Mouse (Mus musculus) frontal cortex, postnatal 25 days (tissue): ENCODE data around the gene Hs2st1.

ENCODE experiments used
- DNase-seq, 2 experiments: peaks; one replicate each; pipeline ENCODE4 v3.0.0; 2022; ENCODE audit warnings: low spot score in 2 of 2

Hs2st1 gene

DNA sequence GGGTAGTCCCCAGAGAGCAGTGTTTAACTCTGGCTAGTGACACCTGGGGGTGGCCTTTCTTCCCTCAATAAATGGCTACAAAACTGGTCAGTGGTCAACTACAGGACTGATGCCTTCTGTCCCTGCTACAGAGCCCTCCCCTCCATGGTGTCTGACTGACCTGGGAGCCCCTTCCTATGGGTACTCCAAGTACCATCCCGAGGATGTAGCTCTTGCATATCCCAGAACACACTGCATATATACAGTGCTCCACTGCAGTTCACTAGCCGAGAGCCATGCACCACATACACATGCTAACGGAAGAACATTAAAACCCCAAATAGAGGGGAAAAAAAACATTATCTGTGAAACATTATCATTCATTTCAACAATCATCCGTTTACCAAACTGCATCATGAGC lies 61.6 kb downstream of the Hs2st1 start:
- DNase-seq = no peak

- DNase-seq = no peak
Observed at GRCm38 (mm10) chr3:144507885-144508284, 62.1 kb downstream of the Hs2st1 start.

DNA sequence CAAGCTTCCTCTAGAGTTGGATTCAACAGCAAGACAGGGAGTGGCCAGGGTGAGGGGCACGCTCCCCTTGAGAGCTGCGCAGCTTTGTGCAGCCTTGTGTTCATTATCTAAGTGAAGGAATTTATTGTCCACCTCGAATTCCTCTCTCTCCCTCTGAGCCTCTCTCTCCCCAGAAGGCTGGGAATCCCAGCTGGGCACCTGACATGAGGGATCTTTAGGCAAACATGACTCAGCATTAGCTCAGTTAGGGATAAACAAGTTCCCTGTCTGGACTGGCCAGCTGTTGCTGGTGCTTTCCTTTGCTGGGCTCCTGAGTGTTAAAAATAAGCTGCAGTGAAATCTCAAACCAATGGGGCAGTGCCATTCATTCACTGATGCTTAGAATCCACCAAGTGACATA lies 63.8 kb downstream of the Hs2st1 start:
- DNase-seq = no peak

- DNase-seq = no peak
Observed at GRCm38 (mm10) chr3:144501930-144502329, 68.1 kb downstream of the Hs2st1 start.

GRCm38 (mm10) chr3:144496762-144497161 lies 73.2 kb downstream of the Hs2st1 start:
- no peak for DNase-seq

DNA sequence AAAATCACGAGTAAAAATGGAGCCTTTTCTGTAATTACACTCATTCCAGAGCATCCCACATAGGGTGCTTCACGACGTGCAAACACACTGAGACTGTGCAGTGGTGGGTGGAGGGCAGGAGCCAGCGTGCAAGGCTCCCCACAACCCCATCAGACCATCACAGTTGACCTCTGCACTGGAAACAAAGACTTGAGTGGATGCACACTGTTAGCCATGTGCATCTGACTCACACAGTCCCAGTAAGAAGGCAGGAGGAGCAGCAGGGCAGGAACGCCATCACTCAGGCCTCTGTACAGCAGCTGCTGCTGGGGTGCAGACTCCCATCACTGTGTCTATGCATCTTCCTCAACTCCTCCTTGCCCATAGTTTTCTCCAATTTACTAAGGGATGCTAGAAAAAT lies 75.1 kb downstream of the Hs2st1 start:
- DNase-seq = no peak

DNA sequence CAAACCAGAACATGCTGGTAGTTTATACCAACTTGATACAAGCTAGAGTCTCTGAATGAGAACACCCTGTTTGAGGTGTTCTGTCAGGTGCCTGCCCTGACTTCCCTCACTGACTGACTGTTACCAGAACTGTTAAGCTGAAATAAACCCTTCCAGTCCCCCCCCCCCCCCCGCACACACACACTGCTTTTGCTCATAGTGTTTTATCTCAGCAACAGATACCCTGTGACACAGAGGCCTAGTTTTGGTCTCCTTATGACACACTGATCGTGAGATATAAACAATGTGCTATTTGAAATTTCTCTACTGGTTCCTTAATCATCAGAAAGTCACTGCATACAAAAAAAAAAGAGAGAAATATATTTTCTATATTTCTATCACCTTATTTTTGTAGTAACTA lies 81.2 kb downstream of the Hs2st1 start:
- no peak for DNase-seq

DNA sequence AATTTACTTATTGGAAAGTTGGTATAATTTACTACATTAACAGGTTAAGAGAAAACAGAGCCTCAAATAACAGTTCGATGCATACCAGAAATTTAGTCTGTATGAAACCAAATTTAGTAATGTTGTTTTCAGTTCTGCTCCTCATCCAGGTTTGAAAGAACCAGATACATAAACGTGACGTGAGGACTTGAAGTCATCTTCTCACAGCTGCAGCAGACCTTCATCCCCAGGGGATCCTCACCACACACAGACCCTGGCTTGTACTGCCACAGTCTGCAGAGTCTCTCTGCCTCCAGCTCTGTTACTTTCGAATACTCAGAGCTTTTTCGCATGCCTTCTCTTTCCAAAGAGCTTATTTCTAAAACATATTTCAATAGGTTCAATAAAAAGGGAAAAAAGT lies 89.4 kb downstream of the Hs2st1 start:
- no peak for DNase-seq

DNA sequence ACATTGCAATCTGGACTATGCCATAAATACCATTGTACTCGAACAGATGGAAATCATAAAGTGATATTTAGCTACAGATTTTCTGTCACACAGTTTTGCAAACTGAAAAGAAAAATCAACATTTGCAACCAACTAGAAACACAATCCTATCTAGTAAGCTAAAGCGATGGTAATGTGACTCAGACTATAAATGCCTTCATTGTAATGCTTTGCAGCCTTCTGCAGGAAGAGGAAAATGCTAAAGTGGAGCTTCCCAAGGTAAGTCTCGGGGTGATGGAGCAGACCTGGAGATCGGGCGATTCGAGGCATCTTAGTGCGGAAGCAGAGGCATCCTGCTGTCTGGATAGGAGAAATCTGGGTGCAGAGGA lies 91.6 kb downstream of the Hs2st1 start:
- DNase-seq = no peak

DNA sequence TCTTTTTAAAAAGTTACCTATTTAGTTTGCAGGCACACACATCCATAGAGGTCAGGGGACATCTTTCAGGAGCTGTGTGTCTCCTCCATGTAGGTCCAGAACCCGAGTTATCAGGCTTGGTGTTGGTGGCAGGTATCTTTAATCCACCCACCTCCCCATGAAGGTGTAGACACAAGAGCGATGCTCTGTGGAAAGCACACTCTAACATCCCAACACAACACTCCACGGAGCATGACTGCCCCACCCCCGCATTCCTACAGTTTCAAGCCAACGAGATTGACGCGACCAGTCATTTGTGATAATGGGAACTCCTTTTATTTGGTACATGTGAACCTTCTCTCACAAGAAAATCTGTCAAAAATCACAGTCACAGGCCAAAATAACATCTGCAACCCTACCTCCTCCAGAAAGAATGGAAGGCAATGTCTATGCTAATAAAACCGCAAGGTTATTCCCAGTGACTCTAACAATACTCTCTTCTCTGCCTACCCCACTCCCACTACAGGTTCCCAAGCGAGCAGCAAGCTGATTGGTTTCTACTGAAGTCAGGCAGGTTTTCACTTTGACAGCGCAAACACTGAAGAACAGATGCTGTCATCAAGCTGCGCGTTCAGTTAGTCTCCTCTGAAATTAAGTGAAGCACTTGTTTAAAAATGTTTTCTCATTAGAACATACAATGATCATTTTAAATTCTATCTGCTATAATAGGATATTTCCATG lies 92.1 kb downstream of the Hs2st1 start:
- DNase-seq = no peak

DNA sequence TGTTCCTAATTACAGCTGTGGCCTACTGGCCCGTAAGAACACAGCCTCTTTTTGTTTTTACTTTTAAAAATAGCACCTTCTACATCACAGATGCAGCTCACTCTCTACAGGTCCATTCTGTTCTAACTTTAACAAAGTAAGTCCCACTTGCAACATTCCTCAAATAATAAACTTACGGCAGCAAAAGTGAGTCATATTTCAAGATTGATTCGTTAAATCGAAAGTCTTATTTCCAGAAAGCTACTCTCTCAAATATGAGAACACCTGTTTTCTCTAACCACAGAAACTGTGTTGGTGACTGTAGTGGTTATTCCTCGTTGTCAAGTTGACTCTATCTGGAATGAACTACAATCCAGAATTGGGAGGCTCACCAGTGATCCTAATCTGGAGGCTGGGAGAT lies 94.1 kb downstream of the Hs2st1 start:
- DNase-seq = no peak

GRCm38 (mm10) chr3:144474726-144475125 lies 95.3 kb downstream of the Hs2st1 start:
- no peak for DNase-seq

- no peak for DNase-seq
Observed at GRCm38 (mm10) chr3:144471954-144472353, 98.0 kb downstream of the Hs2st1 start.

GRCm38 (mm10) chr3:144470901-144471300 lies 99.1 kb downstream of the Hs2st1 start:
- DNase-seq = no peak

GRCm38 (mm10) chr3:144467521-144467920 lies 102.5 kb downstream of the Hs2st1 start:
- DNase-seq = no peak

- DNase-seq = no peak
Observed at GRCm38 (mm10) chr3:144466108-144466678, 103.8 kb downstream of the Hs2st1 start.

DNA sequence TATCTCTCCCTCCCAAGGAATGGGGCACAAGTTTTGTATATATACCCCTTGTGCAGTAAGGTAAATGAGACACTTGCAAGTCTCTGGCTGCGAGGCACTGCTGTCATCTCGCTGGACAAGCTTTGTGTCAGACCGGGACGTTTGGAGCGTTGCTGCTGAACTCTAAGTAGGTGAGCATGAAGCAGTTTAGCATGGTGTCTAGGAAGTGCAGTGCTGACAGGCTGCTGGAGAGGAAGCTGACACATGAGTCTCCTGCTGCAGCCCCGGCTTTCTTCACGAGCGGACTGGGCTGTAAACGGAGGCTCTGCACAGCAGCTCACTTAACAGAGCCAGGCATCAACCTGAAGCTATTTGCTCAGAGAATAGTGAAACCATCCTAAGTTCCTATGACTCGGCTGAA lies 107.3 kb downstream of the Hs2st1 start:
- DNase-seq = no peak

GRCm38 (mm10) chr3:144460183-144460788 lies 109.7 kb downstream of the Hs2st1 start:
- DNase-seq = no peak

DNA sequence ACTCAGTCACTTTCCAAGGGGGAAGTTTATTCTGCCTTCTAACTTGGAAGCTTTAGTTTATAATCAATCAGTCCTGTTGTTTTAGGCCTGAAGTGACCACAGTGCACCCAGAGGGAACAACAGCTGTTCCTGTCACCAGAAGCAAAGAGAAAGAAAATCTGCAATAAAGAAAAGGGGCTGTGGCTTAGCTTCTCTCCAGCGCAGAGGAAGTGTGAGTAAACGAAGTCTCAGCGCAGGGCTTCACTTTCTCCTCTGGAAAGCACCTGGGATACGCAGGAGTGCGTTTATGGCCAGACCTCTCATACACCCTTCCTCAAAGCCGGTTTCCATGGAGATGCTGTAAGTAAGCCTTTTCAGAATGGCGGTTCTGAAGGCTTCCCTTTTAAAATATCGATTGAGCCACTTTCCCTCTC lies 110.7 kb downstream of the Hs2st1 start:
- DNase-seq = no peak

GRCm38 (mm10) chr3:144453701-144454430 lies 116.1 kb downstream of the Hs2st1 start:
- no peak for DNase-seq

DNA sequence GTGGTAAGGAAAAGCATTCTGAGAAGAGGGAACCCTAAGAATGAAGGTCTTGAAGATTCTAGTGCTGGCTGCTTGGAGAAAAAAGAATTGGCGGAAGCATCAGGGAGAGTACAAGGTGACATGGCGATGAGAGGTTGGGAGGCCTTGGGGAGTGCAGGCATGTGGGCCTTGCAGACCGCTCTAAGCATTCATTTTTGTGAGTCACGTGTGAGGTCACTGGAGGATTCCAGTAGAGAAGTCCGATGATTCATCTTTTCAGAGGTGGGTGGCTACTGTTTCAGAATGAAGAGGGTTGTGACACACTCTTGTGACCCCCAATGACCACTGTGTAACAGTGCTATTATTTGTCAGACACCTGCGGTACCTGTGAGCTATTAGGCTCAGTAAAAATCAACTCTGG lies 121.0 kb downstream of the Hs2st1 start:
- DNase-seq = no peak

- no peak for DNase-seq
Observed at GRCm38 (mm10) chr3:144447917-144448316, 122.1 kb downstream of the Hs2st1 start.
